Mouse (Mus musculus): Measurements from ENCODE around the gene Cpa4. TPM values are rescaled to one million over a fixed set of nuclear protein-coding genes. Genes with fewer than 3 reads are reported as not detected.

Gene Cpa4
- polyA plus RNA-seq, 1 experiment from 2014 or later: 0.83 TPM

GRCm38 (mm10) chr6:30620591-30620990 is 52.4 kb downstream of the Cpa4 start:
- peaks cover 20% of the 10 kb centered on the region for H3K4me1 ChIP-seq
- whole genome bisulfite sequencing: 76% methylated on average over 4 of the region's 4 CpGs

GRCm38 (mm10) chr6:30620994-30621393 is 52.8 kb downstream of the Cpa4 start:
- H3K27ac ChIP-seq: no peak overlapping the region
- H3K36me3 ChIP-seq: no peaks in the 10 kb centered on the region
- no peak for ATAC-seq (ENCODE audit: insufficient read depth, low FRiP score, low read depth)
- H3K4me1 ChIP-seq: peaks cover 20% of the 10 kb centered on the region
- no peak overlapping the region for H3K4me3 ChIP-seq (replicated peaks)
- 88% methylated on average over 6 of the region's 6 CpGs for WGBS
- H3K27me3 ChIP-seq (replicated peaks): no peaks in the 10 kb centered on the region
- no peaks in the 10 kb centered on the region for H3K9me3 ChIP-seq
- H3K9ac ChIP-seq: no peak overlapping the region
- H3K4me2 ChIP-seq: no peak overlapping the region

More at GRCm38 (mm10) chr6:30620591-30620990, 52.4 kb downstream of the Cpa4 start:
- ATAC-seq (ENCODE audit: insufficient read depth, low FRiP score, low read depth): no peak
- Histone ChIP-seq H3K9me3 (no peaks in the 10 kb centered on the region), H3K27me3 (replicated peaks) (no peaks in the 10 kb centered on the region), H3K4me2 (no peak overlapping the region), H3K9ac (no peak overlapping the region), H3K4me3 (replicated peaks) (no peak overlapping the region), H3K36me3 (no peaks in the 10 kb centered on the region), H3K27ac (no peak overlapping the region)

- H3K9me3 ChIP-seq: no peaks in the 10 kb centered on the region
- H3K9ac ChIP-seq: no peak overlapping the region
- H3K4me1 ChIP-seq: peaks cover 11% of the 10 kb centered on the region
- no peak overlapping the region for H3K27ac ChIP-seq
- ATAC-seq (ENCODE audit: insufficient read depth, low FRiP score, low read depth): no peak
- no peaks in the 10 kb centered on the region for H3K36me3 ChIP-seq
- H3K4me3 ChIP-seq (replicated peaks): no peak overlapping the region
- 39% methylated on average over 4 of the region's 4 CpGs for WGBS
- H3K4me2 ChIP-seq: no peak overlapping the region
- no peaks in the 10 kb centered on the region for H3K27me3 ChIP-seq (replicated peaks)
Observed at GRCm38 (mm10) chr6:30621986-30622389, 53.8 kb downstream of the Cpa4 start.

GRCm38 (mm10) chr6:30624763-30625162 is 56.6 kb downstream of the Cpa4 start:
- peaks cover 3% of the 10 kb centered on the region; the same call in 1 of the 2 replicates for H3K4me1 ChIP-seq
- no peak overlapping the region for H3K9ac ChIP-seq
- H3K27ac ChIP-seq: no peak overlapping the region
- no peaks in the 10 kb centered on the region for H3K36me3 ChIP-seq
- no peaks in the 10 kb centered on the region for H3K9me3 ChIP-seq
- H3K4me3 ChIP-seq (replicated peaks): no peak overlapping the region
- no peaks in the 10 kb centered on the region for H3K27me3 ChIP-seq (replicated peaks)
- ATAC-seq (ENCODE audit: insufficient read depth, low FRiP score, low read depth): no peak
- H3K4me2 ChIP-seq: no peak overlapping the region
- WGBS: 88% methylated on average over 9 of the region's 9 CpGs

- H3K9ac ChIP-seq: no peak overlapping the region
- no peaks in the 10 kb centered on the region for H3K36me3 ChIP-seq
- no peaks in the 10 kb centered on the region for H3K27me3 ChIP-seq (replicated peaks)
- H3K9me3 ChIP-seq: no peaks in the 10 kb centered on the region
- H3K4me1 ChIP-seq: peaks cover 8% of the 10 kb centered on the region; the same call in 1 of the 2 replicates
- H3K4me3 ChIP-seq (replicated peaks): no peak overlapping the region
- ATAC-seq (ENCODE audit: insufficient read depth, low FRiP score, low read depth): 0 out of 2 replicates have a peak, but pooled peaks have one; percentile 29
- WGBS: 19% methylated on average over 6 of the region's 6 CpGs
- H3K27ac ChIP-seq: no peak overlapping the region
- no peak overlapping the region for H3K4me2 ChIP-seq
Observed at GRCm38 (mm10) chr6:30628152-30628551, 60.0 kb downstream of the Cpa4 start.

- WGBS: 80% methylated on average over 1 of the region's 1 CpGs
- no peak for ATAC-seq (ENCODE audit: insufficient read depth, low FRiP score, low read depth)
Observed at GRCm38 (mm10) chr6:30629989-30630388, 61.8 kb downstream of the Cpa4 start.

GRCm38 (mm10) chr6:30635361-30635862 is 67.2 kb downstream of the Cpa4 start:
- Histone ChIP-seq H3K4me3 (replicated peaks) (no peak overlapping the region), H3K36me3 (no peaks in the 10 kb centered on the region), H3K4me2 (no peak overlapping the region), H3K27me3 (replicated peaks) (no peaks in the 10 kb centered on the region), H3K9ac (no peak overlapping the region), H3K9me3 (no peaks in the 10 kb centered on the region), H3K4me1 (peaks cover 23% of the 10 kb centered on the region), H3K27ac (peak overlapping the region; percentile 77)
- 37% methylated on average over 8 of the region's 8 CpGs for WGBS
- ATAC-seq (ENCODE audit: insufficient read depth, low FRiP score, low read depth): no peak

More at GRCm38 (mm10) chr6:30629989-30630388, 61.8 kb downstream of the Cpa4 start:
- H3K9me3 ChIP-seq: no peaks in the 10 kb centered on the region
- no peak overlapping the region for H3K4me2 ChIP-seq
- H3K9ac ChIP-seq: no peak overlapping the region
- H3K4me1 ChIP-seq: peaks cover 8% of the 10 kb centered on the region; the same call in 1 of the 2 replicates
- no peaks in the 10 kb centered on the region for H3K27me3 ChIP-seq (replicated peaks)
- H3K27ac ChIP-seq: no peak overlapping the region
- no peaks in the 10 kb centered on the region for H3K36me3 ChIP-seq
- no peak overlapping the region for H3K4me3 ChIP-seq (replicated peaks)

GRCm38 (mm10) chr6:30636186-30636842 is 68.1 kb downstream of the Cpa4 start:
- Histone ChIP-seq H3K4me3 (replicated peaks) (no peak overlapping the region), H3K4me1 (peaks cover 23% of the 10 kb centered on the region), H3K4me2 (no peak overlapping the region), H3K27ac (peak overlapping the region; percentile 76), H3K36me3 (no peaks in the 10 kb centered on the region), H3K9ac (no peak overlapping the region), H3K9me3 (no peaks in the 10 kb centered on the region), H3K27me3 (replicated peaks) (no peaks in the 10 kb centered on the region)
- ATAC-seq (ENCODE audit: insufficient read depth, low FRiP score, low read depth): no peak
- 32% methylated on average over 4 of the region's 4 CpGs for WGBS

GRCm38 (mm10) chr6:30638674-30639268 is 70.6 kb downstream of the Cpa4 start, which contains the start of gene Cpa1:
Gene Cpa1 (plus strand): TSS chr6:30639218.
- Histone ChIP-seq H3K36me3 (no peaks in the 10 kb centered on the region), H3K4me3 (replicated peaks) (peak within 1 kb of the TSS; percentile 6; the same call in 1 of the 2 replicates), H3K4me1 (peaks cover 15% of the 10 kb centered on the region), H3K27ac (peak within 1 kb of the TSS; percentile 57), H3K4me2 (no peak within 1 kb of the TSS), H3K9me3 (no peaks in the 10 kb centered on the region), H3K9ac (no peak within 1 kb of the TSS), H3K27me3 (replicated peaks) (no peaks in the 10 kb centered on the region)
- 65% methylated on average over 5 of the region's 5 CpGs for WGBS
- no peak for ATAC-seq (ENCODE audit: insufficient read depth, low FRiP score, low read depth)

Other genes starting within 250 kb of the Cpa4 start
- 40.2 and 43.5 TPM in 2 replicates for gene Zc3hc1, start 177.3 kb upstream of the Cpa4 start, polyA plus RNA-seq (2015; fragmentation: Nextera tagmentation; extraction: Ambion mirVana)
- gene Klhdc10, start 166.5 kb upstream of the Cpa4 start, polyA plus RNA-seq (2015; fragmentation: Nextera tagmentation; extraction: Ambion mirVana): 16.8 and 20.8 TPM in 2 replicates
- gene Tmem209, start 58.6 kb upstream of the Cpa4 start, polyA plus RNA-seq (2015; fragmentation: Nextera tagmentation; extraction: Ambion mirVana): 28.5 and 33.7 TPM in 2 replicates
- gene Ssmem1, start 58.5 kb upstream of the Cpa4 start, polyA plus RNA-seq (2015; fragmentation: Nextera tagmentation; extraction: Ambion mirVana): 0.09 TPM in 1 of 2 replicates, not detected in the other
- gene Cpa2, start 26.8 kb upstream of the Cpa4 start, polyA plus RNA-seq (2015; fragmentation: Nextera tagmentation; extraction: Ambion mirVana): 765 and 1,219 TPM in 2 replicates
- 0.14 and 0.21 TPM in 2 replicates for gene Cpa5, start 42.6 kb downstream of the Cpa4 start, polyA plus RNA-seq (2015; fragmentation: Nextera tagmentation; extraction: Ambion mirVana)
- gene Cpa1, start 70.8 kb downstream of the Cpa4 start, polyA plus RNA-seq (2015; fragmentation: Nextera tagmentation; extraction: Ambion mirVana): 732 and 1,077 TPM in 2 replicates
- gene Cep41, start 125.4 kb downstream of the Cpa4 start, polyA plus RNA-seq (2015; fragmentation: Nextera tagmentation; extraction: Ambion mirVana): 10.0 and 11.5 TPM in 2 replicates
- gene Mest, start 155.2 kb downstream of the Cpa4 start, polyA plus RNA-seq (2015; fragmentation: Nextera tagmentation; extraction: Ambion mirVana): 780 and 950 TPM in 2 replicates

Data from stomach, embryonic 15.5 days (tissue).